Mouse (Mus musculus): ENCODE results near the gene Jtb. TPM values are rescaled to one million over a fixed set of nuclear protein-coding genes. Genes with fewer than 3 reads are reported as not detected.

The Jtb gene
- total and polyA plus RNA-seq, 2 experiments from 2014 or later: 52.5 to 115 TPM

DNA sequence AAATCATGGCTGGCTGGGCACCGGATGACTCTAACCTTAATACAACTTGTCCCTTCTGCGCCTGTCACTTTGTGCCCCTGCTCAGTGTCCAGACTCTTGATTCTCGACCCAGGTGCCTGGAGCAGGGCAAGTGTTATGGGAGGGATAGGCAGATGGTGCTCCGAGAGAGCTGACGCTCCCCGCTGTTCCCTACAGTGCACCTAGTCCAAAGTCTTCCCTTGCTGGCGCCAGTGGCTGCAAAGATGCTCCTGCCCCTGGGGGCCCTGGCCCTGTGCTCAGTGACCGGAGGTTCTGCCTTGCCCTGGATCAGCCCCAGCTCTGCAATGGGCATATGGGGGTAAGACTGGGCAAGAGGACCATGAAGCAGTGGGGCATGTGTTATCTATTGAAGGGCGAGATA is 46.4 kb downstream of the Jtb start:
- Histone ChIP-seq H3K4me2 (ENCODE audit: low read depth, low read length) (no peak overlapping the region), H3K27ac (no peak overlapping the region), H3K9me3 (ENCODE audit: low read length) (no peaks in the 10 kb centered on the region), H3K4me1 (ENCODE audit: insufficient read depth, low read length) (no peaks in the 10 kb centered on the region), H3K27me3 (ENCODE audit: insufficient read depth, low read length) (no peaks in the 10 kb centered on the region), H3K4me3 (ENCODE audit: low read length) (no peak overlapping the region), H3K9ac (replicated peaks; ENCODE audit: low read length) (no peak overlapping the region), H3K36me3 (ENCODE audit: insufficient read depth, low read length) (peaks cover 52% of the 10 kb centered on the region)
- no peak for TF ChIP-seq CTCF (IDR thresholded peaks at IDR 0.05; ENCODE audit: low read depth)
- WGBS: 84% methylated on average over 9 of the region's 9 CpGs
- ATAC-seq (no peak), DNase-seq (ENCODE audit: low spot score) (no peak)

DNA sequence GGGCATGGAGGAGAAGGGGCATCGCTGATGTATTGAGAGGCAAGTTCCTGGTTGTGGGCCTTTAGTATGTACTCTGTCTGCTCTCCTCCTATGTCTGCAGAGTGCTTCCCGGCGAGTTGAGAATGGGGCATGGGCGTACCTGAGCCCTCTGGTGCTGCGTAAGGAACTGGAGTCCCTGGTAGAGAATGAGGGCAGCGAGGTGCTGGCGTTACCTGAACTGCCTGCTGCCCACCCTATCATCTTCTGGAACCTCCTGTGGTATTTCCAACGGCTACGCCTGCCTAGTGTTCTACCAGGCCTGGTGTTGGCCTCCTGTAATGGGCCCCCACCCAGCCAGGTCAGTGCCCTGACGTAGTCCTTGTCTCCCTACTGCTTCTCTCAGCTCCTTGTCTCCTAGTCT is 46.8 kb downstream of the Jtb start:
- Histone ChIP-seq H3K4me3 (ENCODE audit: low read length) (no peak overlapping the region), H3K4me2 (ENCODE audit: low read depth, low read length) (no peak overlapping the region), H3K27ac (no peak overlapping the region), H3K36me3 (ENCODE audit: insufficient read depth, low read length) (peaks cover 51% of the 10 kb centered on the region), H3K4me1 (ENCODE audit: insufficient read depth, low read length) (no peaks in the 10 kb centered on the region), H3K9me3 (ENCODE audit: low read length) (no peaks in the 10 kb centered on the region), H3K9ac (replicated peaks; ENCODE audit: low read length) (no peak overlapping the region), H3K27me3 (ENCODE audit: insufficient read depth, low read length) (no peaks in the 10 kb centered on the region)
- TF ChIP-seq CTCF (IDR thresholded peaks at IDR 0.05; ENCODE audit: low read depth): no peak
- ATAC-seq (no peak), DNase-seq (ENCODE audit: low spot score) (no peak)
- 98% methylated on average over 10 of the region's 10 CpGs for WGBS

GRCm38 (mm10) chr3:90279216-90279615 is 47.8 kb downstream of the Jtb start:
- H3K36me3 ChIP-seq (ENCODE audit: insufficient read depth, low read length): peaks cover 47% of the 10 kb centered on the region
- 91% methylated on average over 9 of the region's 9 CpGs for WGBS
- TF ChIP-seq CTCF (IDR thresholded peaks at IDR 0.05; ENCODE audit: low read depth): no peak
- H3K9ac ChIP-seq (replicated peaks; ENCODE audit: low read length): no peak overlapping the region
- no peak overlapping the region for H3K27ac ChIP-seq
- H3K9me3 ChIP-seq (ENCODE audit: low read length): no peaks in the 10 kb centered on the region
- H3K27me3 ChIP-seq (ENCODE audit: insufficient read depth, low read length): no peaks in the 10 kb centered on the region
- no peak overlapping the region for H3K4me2 ChIP-seq (ENCODE audit: low read depth, low read length)
- no peaks in the 10 kb centered on the region for H3K4me1 ChIP-seq (ENCODE audit: insufficient read depth, low read length)
- DNase-seq (ENCODE audit: low spot score) (no peak), ATAC-seq (peak; percentile 41)
- no peak overlapping the region for H3K4me3 ChIP-seq (ENCODE audit: low read length)

GRCm38 (mm10) chr3:90279743-90280142 is 48.3 kb downstream of the Jtb start:
- TF ChIP-seq CTCF (IDR thresholded peaks at IDR 0.05; ENCODE audit: low read depth): no peak
- DNase-seq (ENCODE audit: low spot score): no peak

DNA sequence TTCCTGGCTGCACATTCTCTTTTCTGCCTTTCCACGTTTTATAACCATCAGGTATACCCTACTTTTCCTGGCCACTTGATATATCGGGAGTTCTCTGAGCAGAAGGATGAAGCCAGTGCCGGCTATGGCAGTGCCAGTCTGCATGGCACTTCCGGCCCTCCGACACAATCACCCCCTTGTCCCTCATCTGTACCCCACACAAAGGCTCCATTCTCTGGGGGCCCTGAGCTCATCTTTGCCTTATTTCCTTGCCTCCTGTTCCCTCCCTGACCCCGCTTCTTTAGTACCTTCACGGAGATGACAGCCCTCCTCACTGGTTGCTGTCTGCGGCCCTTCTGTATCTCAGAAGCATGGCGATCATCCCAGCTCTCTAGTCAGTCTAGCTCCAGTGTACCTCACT is 49.3 kb downstream of the Jtb start:
- no peak for DNase-seq (ENCODE audit: low spot score)
- no peaks in the 10 kb centered on the region for H3K9me3 ChIP-seq (ENCODE audit: low read length)
- WGBS: 85% methylated on average over 9 of the region's 9 CpGs
- no peak for TF ChIP-seq CTCF (IDR thresholded peaks at IDR 0.05; ENCODE audit: low read depth)
- H3K4me2 ChIP-seq (ENCODE audit: low read depth, low read length): no peak overlapping the region
- no peak overlapping the region for H3K27ac ChIP-seq
- H3K27me3 ChIP-seq (ENCODE audit: insufficient read depth, low read length): no peaks in the 10 kb centered on the region
- no peak for ATAC-seq
- H3K9ac ChIP-seq (replicated peaks; ENCODE audit: low read length): no peak overlapping the region
- peaks cover 38% of the 10 kb centered on the region for H3K36me3 ChIP-seq (ENCODE audit: insufficient read depth, low read length)
- H3K4me1 ChIP-seq (ENCODE audit: insufficient read depth, low read length): no peaks in the 10 kb centered on the region
- H3K4me3 ChIP-seq (ENCODE audit: low read length): no peak overlapping the region

More at GRCm38 (mm10) chr3:90279743-90280142, 48.3 kb downstream of the Jtb start:
- no peak for ATAC-seq
- Histone ChIP-seq H3K27me3 (ENCODE audit: insufficient read depth, low read length) (no peaks in the 10 kb centered on the region), H3K4me2 (ENCODE audit: low read depth, low read length) (no peak overlapping the region), H3K9me3 (ENCODE audit: low read length) (no peaks in the 10 kb centered on the region), H3K27ac (no peak overlapping the region), H3K4me3 (ENCODE audit: low read length) (no peak overlapping the region), H3K4me1 (ENCODE audit: insufficient read depth, low read length) (no peaks in the 10 kb centered on the region), H3K36me3 (ENCODE audit: insufficient read depth, low read length) (peaks cover 46% of the 10 kb centered on the region), H3K9ac (replicated peaks; ENCODE audit: low read length) (no peak overlapping the region)
- WGBS: 93% methylated on average over 7 of the region's 7 CpGs

GRCm38 (mm10) chr3:90284150-90284549 is 52.8 kb downstream of the Jtb start:
- ATAC-seq: no peak
- no peak for DNase-seq (ENCODE audit: low spot score)
- Histone ChIP-seq H3K27ac (no peak overlapping the region), H3K9ac (replicated peaks; ENCODE audit: low read length) (no peak overlapping the region), H3K36me3 (ENCODE audit: insufficient read depth, low read length) (peaks cover 13% of the 10 kb centered on the region), H3K9me3 (ENCODE audit: low read length) (no peaks in the 10 kb centered on the region), H3K4me1 (ENCODE audit: insufficient read depth, low read length) (no peaks in the 10 kb centered on the region), H3K4me3 (ENCODE audit: low read length) (no peak overlapping the region), H3K27me3 (ENCODE audit: insufficient read depth, low read length) (no peaks in the 10 kb centered on the region), H3K4me2 (ENCODE audit: low read depth, low read length) (no peak overlapping the region)
- 96% methylated on average over 2 of the region's 2 CpGs for WGBS
- TF ChIP-seq CTCF (IDR thresholded peaks at IDR 0.05; ENCODE audit: low read depth): no peak

Small RNAs within 50 kb of the gene (microRNA-seq; reads per million reads assigned to microRNA genes)
- 0 to 0.18 reads per million in 2 experiments for gene Mir7012

Other genes starting within 250 kb of the Jtb start
- gene Hax1, start 232.8 kb upstream of the Jtb start, total RNA-seq (2014; rRNA removed): 41.6 and 43.7 TPM in 2 replicates
- gene Hax1, start 232.8 kb upstream of the Jtb start, polyA plus RNA-seq (2015; fragmentation: Nextera tagmentation; extraction: Ambion mirVana): 74.1 and 81.6 TPM in 2 replicates
- 95.6 and 110 TPM in 2 replicates for gene 4933434E20Rik, start 180.0 kb upstream of the Jtb start, total RNA-seq (2014; rRNA removed)
- gene 4933434E20Rik, start 180.0 kb upstream of the Jtb start, polyA plus RNA-seq (2015; fragmentation: Nextera tagmentation; extraction: Ambion mirVana): 228 and 254 TPM in 2 replicates
- gene Ubap2l, start 179.0 kb upstream of the Jtb start, total RNA-seq (2014; rRNA removed): 83.1 and 102 TPM in 2 replicates
- 109 and 113 TPM in 2 replicates for gene Ubap2l, start 179.0 kb upstream of the Jtb start, polyA plus RNA-seq (2015; fragmentation: Nextera tagmentation; extraction: Ambion mirVana)
- gene Tpm3, start 158.9 kb upstream of the Jtb start, total RNA-seq (2014; rRNA removed): 136 and 142 TPM in 2 replicates
- 300 and 302 TPM in 2 replicates for gene Tpm3, start 158.9 kb upstream of the Jtb start, polyA plus RNA-seq (2015; fragmentation: Nextera tagmentation; extraction: Ambion mirVana)
- gene Nup210l, start 127.5 kb upstream of the Jtb start, total RNA-seq (2014; rRNA removed): 0.52 and 0.65 TPM in 2 replicates
- gene Nup210l, start 127.5 kb upstream of the Jtb start, polyA plus RNA-seq (2015; fragmentation: Nextera tagmentation; extraction: Ambion mirVana): 0.11 TPM in 2 replicates
- 2,630 and 2,808 TPM in 2 replicates for gene Rps27, start 17.9 kb upstream of the Jtb start, total RNA-seq (2014; rRNA removed)
- gene Rps27, start 17.9 kb upstream of the Jtb start, polyA plus RNA-seq (2015; fragmentation: Nextera tagmentation; extraction: Ambion mirVana): 847 and 901 TPM in 2 replicates
- 5.9 and 14.8 TPM in 2 replicates for gene Rab13, start 17.9 kb upstream of the Jtb start, total RNA-seq (2014; rRNA removed)
- gene Rab13, start 17.9 kb upstream of the Jtb start, polyA plus RNA-seq (2015; fragmentation: Nextera tagmentation; extraction: Ambion mirVana): 20.6 and 23.5 TPM in 2 replicates
- gene Creb3l4, start 11.9 kb downstream of the Jtb start, total RNA-seq (2014; rRNA removed): 0.21 and 0.83 TPM in 2 replicates
- gene Creb3l4, start 11.9 kb downstream of the Jtb start, polyA plus RNA-seq (2015; fragmentation: Nextera tagmentation; extraction: Ambion mirVana): 1.2 and 1.4 TPM in 2 replicates
- gene Slc39a1, start 16.6 kb downstream of the Jtb start, total RNA-seq (2014; rRNA removed): 97.8 and 105 TPM in 2 replicates
- gene Slc39a1, start 16.6 kb downstream of the Jtb start, polyA plus RNA-seq (2015; fragmentation: Nextera tagmentation; extraction: Ambion mirVana): 70.1 and 72.0 TPM in 2 replicates
- gene Crtc2, start 22.6 kb downstream of the Jtb start, total RNA-seq (2014; rRNA removed): 12.7 and 27.0 TPM in 2 replicates
- 15.4 and 17.0 TPM in 2 replicates for gene Crtc2, start 22.6 kb downstream of the Jtb start, polyA plus RNA-seq (2015; fragmentation: Nextera tagmentation; extraction: Ambion mirVana)
- 38.8 and 48.4 TPM in 2 replicates for gene Dennd4b, start 33.6 kb downstream of the Jtb start, total RNA-seq (2014; rRNA removed)
- 5.4 and 5.9 TPM in 2 replicates for gene Dennd4b, start 33.6 kb downstream of the Jtb start, polyA plus RNA-seq (2015; fragmentation: Nextera tagmentation; extraction: Ambion mirVana)
- gene Gatad2b, start 61.6 kb downstream of the Jtb start, total RNA-seq (2014; rRNA removed): 31.5 and 32.1 TPM in 2 replicates
- 13.7 and 14.2 TPM in 2 replicates for gene Gatad2b, start 61.6 kb downstream of the Jtb start, polyA plus RNA-seq (2015; fragmentation: Nextera tagmentation; extraction: Ambion mirVana)
- gene Slc27a3, start 158.3 kb downstream of the Jtb start, total RNA-seq (2014; rRNA removed): 85.1 and 87.2 TPM in 2 replicates
- gene Slc27a3, start 158.3 kb downstream of the Jtb start, polyA plus RNA-seq (2015; fragmentation: Nextera tagmentation; extraction: Ambion mirVana): 28.3 and 30.3 TPM in 2 replicates
- gene Ints3, start 202.0 kb downstream of the Jtb start, total RNA-seq (2014; rRNA removed): 58.1 and 71.7 TPM in 2 replicates
- gene Ints3, start 202.0 kb downstream of the Jtb start, polyA plus RNA-seq (2015; fragmentation: Nextera tagmentation; extraction: Ambion mirVana): 19.9 and 20.4 TPM in 2 replicates
- 3.5 and 6.2 TPM in 2 replicates for gene Npr1, start 234.3 kb downstream of the Jtb start, total RNA-seq (2014; rRNA removed)
- gene Npr1, start 234.3 kb downstream of the Jtb start, polyA plus RNA-seq (2015; fragmentation: Nextera tagmentation; extraction: Ambion mirVana): 2.8 TPM in 2 replicates
- 111 and 119 TPM in 2 replicates for gene Ilf2, start 244.5 kb downstream of the Jtb start, total RNA-seq (2014; rRNA removed)
- gene Ilf2, start 244.5 kb downstream of the Jtb start, polyA plus RNA-seq (2015; fragmentation: Nextera tagmentation; extraction: Ambion mirVana): 177 and 178 TPM in 2 replicates

Measured in hindbrain, postnatal 0 days (tissue).